Mouse (Mus musculus) lung, embryonic 15.5 days (tissue): ENCODE results near the gene Srsf9. TPM values are rescaled to one million over a fixed set of nuclear protein-coding genes. Genes with fewer than 3 reads are reported as not detected.

ENCODE experiments used
- polyA plus RNA-seq: library from polyadenylated mRNA; unstranded; fragments of >200 nt; fragmentation: Nextera tagmentation; extraction: Ambion mirVana; gene quantifications from 2 replicates; pipeline ENCODE4 v1.2.1, GENCODE M21; 2015

Srsf9 gene
- polyA plus RNA-seq, 1 experiment from 2014 or later = 262 TPM

Other genes with a start within 250 kb of the Srsf9 start
- gene Gm10401, start 228.9 kb upstream of the Srsf9 start, polyA plus RNA-seq = 26.9 and 32.3 TPM in 2 replicates
- gene Acads, start 207.8 kb upstream of the Srsf9 start, polyA plus RNA-seq = 76.3 and 76.4 TPM in 2 replicates
- 39.9 and 41.0 TPM in 2 replicates for gene Unc119b, start 192.2 kb upstream of the Srsf9 start, polyA plus RNA-seq
- 75.4 and 77.0 TPM in 2 replicates for gene Mlec, start 169.0 kb upstream of the Srsf9 start, polyA plus RNA-seq
- gene Cabp1, start 132.8 kb upstream of the Srsf9 start, polyA plus RNA-seq = 1.4 and 2.1 TPM in 2 replicates
- gene Pop5, start 91.3 kb upstream of the Srsf9 start, polyA plus RNA-seq = 105 and 112 TPM in 2 replicates
- 141 and 150 TPM in 2 replicates for gene Rnf10, start 54.3 kb upstream of the Srsf9 start, polyA plus RNA-seq
- 37.6 and 40.4 TPM in 2 replicates for gene Coq5, start 47.5 kb upstream of the Srsf9 start, polyA plus RNA-seq
- gene Dynll1, start 26.2 kb upstream of the Srsf9 start, polyA plus RNA-seq = 1,439 and 1,513 TPM in 2 replicates
- 20.7 and 24.2 TPM in 2 replicates for gene Gatc, start 14.0 kb downstream of the Srsf9 start, polyA plus RNA-seq
- 65.4 and 66.0 TPM in 2 replicates for gene Triap1, start 14.0 kb downstream of the Srsf9 start, polyA plus RNA-seq
- 891 and 915 TPM in 2 replicates for gene Cox6a1, start 21.8 kb downstream of the Srsf9 start, polyA plus RNA-seq
- gene Msi1, start 102.4 kb downstream of the Srsf9 start, polyA plus RNA-seq = 9.4 and 9.7 TPM in 2 replicates
- 4.7 and 7.0 TPM in 2 replicates for gene Pla2g1b, start 139.1 kb downstream of the Srsf9 start, polyA plus RNA-seq
- gene Sirt4, start 157.5 kb downstream of the Srsf9 start, polyA plus RNA-seq = 27.2 and 30.4 TPM in 2 replicates
- 57.1 and 58.6 TPM in 2 replicates for gene Pxn, start 179.5 kb downstream of the Srsf9 start, polyA plus RNA-seq
- 1,589 and 1,600 TPM in 2 replicates for gene Rplp0, start 232.3 kb downstream of the Srsf9 start, polyA plus RNA-seq
- gene Gcn1l1, start 238.1 kb downstream of the Srsf9 start, polyA plus RNA-seq = 35.6 and 40.0 TPM in 2 replicates